Mouse (Mus musculus) Patski (cell line): ENCODE data around the gene Plcb3. TPM values are rescaled to one million over a fixed set of nuclear protein-coding genes. Genes with fewer than 3 reads are reported as not detected.

Experiments used
- ATAC-seq: fragments of 100-300 bp; one replicate; pipeline ENCODE4 v1.8.0; 2021
- CTCF ChIA-PET: fragments of 350-600 bp; sonication (Branson Sonifier 250); formaldehyde crosslinking; loops from one replicate; lab custom pipeline; 2022; ENCODE audit warnings: inconsistent platforms; lab: Charles Lee
- POLR2A ChIA-PET: fragments of 350-600 bp; sonication (Branson Sonifier 250); formaldehyde crosslinking; loops from one replicate; lab custom pipeline; 2022; ENCODE audit warnings: antibody characterized with exemption, inconsistent platforms; lab: Charles Lee
- DNase-seq: peaks from one replicate; pipeline ENCODE4 v3.0.0-alpha.2; 2011; ENCODE audit warnings: low read depth, low spot score
- H3K27me3 ChIP-seq: fragments of 371-371 bp; one replicate; pipeline ENCODE4 v1.5.1; 2021
- CTCF ChIP-seq: fragments of 100-300 bp; IDR thresholded peaks from one replicate; pipeline ENCODE4 v1.5.1; 2021
- in situ Hi-C: fragments of 300-500 bp; cut with MboI; formaldehyde crosslinking; loops from 3 replicates; pipeline ENCODE4 v1.11.1; 2018; ENCODE audit warnings: low pct_unique_long_range_greater_than_20kb, mixed read lengths
- polyA plus RNA-seq: library from polyadenylated mRNA; unstranded; gene quantifications from one replicate; pipeline ENCODE4 v1.2.3, GENCODE M21; 2021

The Plcb3 gene
- polyA plus RNA-seq, 1 experiment from 2014 or later: 59.6 TPM

DNA sequence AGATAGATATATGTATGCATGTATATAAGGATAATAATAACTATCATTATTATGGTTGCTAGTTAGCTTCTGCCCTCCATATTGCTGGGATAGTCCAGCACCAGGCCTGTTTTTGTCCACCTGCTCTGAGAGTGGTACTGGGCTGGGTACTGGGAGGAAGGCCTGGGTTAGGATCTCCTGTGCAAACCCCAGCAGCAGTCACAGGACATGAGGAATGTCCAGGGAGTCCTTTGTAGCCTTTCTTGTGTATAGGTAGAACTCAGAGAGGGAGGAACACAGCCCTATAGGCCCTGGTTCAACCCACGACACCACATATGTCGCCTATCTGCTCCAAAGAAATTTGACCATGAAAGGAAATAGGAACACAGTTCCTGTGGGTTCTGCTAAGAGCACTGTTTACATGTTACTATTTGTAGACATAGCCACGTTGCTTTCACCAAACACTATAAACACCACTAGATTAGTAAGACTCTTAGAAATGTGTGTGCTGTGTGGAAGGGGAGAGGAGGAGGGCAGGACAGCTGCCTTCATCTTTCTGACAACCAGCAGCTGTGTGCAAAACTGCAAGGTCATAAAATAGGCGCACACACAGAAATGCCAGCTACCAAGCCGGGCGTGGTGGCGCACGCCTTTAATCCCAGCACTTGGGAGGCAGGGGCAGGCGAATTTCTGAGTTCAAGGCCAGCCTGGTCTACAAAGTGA is 30.8 kb upstream of the Plcb3 start:
- in situ Hi-C loops: loop anchor here (25.0 kb wide), 1 partner anchor 520 kb away; no protein-coding TSS in a partner anchor
- TF ChIP-seq CTCF: no peak
- no peak for ATAC-seq
- no peak for DNase-seq
- CTCF ChIA-PET: interaction anchor here (2.1 kb wide), 1 partner anchor 9 kb away, joined by 6 read pairs; no protein-coding TSS in a partner anchor
- H3K27me3 ChIP-seq: no peaks in the 10 kb centered on the region
- POLR2A ChIA-PET: interaction anchor here (1.6 kb wide), 1 partner anchor 11 kb away, joined by 3 read pairs; the partner anchor contains the start of genes Nudt22 and Trpt1

DNA sequence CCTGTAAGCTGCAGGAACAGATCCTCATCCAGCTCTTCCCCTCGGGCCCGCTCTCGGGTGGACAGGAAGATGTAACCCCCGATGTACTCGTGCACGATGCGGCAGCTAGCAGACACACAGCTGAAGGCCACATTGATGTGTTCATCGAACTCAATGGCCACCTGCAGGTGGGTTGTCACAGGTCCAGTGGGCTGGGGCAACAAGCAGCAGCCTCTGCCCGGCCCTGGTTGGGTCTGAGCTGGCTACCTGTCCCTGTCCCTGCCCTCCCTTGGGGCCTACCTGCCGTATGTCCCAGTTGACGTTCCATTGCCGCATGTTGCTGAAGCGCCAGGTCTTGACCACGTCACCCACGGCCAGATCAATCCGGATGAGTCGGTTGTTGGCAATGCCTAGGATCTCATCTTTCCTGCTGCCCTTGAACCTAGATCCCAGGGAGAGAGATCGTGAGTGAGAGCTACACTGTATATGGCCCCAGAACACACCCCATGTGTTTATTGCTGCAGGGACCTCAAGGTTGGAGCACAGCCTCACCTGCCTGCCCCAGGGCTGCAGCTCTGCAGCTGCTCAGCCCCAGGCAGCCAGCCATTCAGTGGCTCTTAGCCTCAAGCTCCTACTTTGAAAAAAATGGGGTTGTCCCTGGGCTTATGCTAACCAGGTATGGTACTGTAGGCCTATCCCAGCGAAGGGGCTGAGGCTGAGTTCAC is 23.2 kb upstream of the Plcb3 start:
- in situ Hi-C loops: loop anchor here (25.0 kb wide), 1 partner anchor 512 kb away; no protein-coding TSS in a partner anchor
- no peaks in the 10 kb centered on the region for H3K27me3 ChIP-seq
- CTCF ChIA-PET: interaction anchor here (0.9 kb wide), 1 partner anchor 21 kb away, joined by 3 read pairs; no protein-coding TSS in a partner anchor
- no peak for DNase-seq
- no peak for TF ChIP-seq CTCF
- POLR2A ChIA-PET: interaction anchor here (0.6 to 1.7 kb wide), 2 partner anchors 29 to 40 kb away, joined by 3 read pairs; partner anchors contain the start of gene Stip1
- ATAC-seq: no peak

DNA sequence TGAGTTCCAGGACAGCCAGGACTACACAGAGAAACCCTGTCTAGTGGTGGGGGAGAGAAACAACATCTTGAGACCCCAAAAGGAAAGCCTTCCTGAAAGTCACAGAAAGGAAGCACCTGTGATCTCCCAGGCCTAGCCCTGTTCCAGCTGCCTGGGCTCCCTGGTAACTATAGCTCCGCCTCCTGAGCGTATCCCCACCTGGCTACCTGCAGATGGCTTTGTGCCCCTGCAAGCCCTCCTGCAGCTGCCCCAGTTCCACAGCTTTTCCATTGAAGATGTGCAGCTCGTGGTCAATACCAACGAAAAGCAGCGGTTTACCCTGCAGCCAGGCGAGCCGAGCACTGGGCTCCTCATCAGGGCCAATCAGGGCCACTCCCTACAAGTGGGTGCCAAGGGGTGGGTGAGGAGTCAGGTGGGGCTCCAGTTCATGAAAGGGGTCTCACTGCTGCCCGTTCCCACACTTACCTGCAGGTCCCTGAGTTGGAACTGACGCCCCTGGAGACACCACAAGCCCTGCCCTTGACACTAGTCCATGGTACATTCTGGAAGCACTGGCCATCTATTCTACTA is 21.5 kb upstream of the Plcb3 start:
- ChIA-PET CTCF (interaction anchor here (3.0 kb wide), 1 partner anchor 19 kb away, joined by 15 read pairs; the partner anchor contains the start of gene Fkbp2), POLR2A (interaction anchor here (1.1 to 2.7 kb wide), 4 partner anchors 16 to 57 kb away, joined by 3 to 8 read pairs (median 3); no protein-coding TSS in a partner anchor)
- no peak for TF ChIP-seq CTCF
- in situ Hi-C loops: no loop called here
- DNase-seq (no peak), ATAC-seq (no peak)
- no peaks in the 10 kb centered on the region for H3K27me3 ChIP-seq

DNA sequence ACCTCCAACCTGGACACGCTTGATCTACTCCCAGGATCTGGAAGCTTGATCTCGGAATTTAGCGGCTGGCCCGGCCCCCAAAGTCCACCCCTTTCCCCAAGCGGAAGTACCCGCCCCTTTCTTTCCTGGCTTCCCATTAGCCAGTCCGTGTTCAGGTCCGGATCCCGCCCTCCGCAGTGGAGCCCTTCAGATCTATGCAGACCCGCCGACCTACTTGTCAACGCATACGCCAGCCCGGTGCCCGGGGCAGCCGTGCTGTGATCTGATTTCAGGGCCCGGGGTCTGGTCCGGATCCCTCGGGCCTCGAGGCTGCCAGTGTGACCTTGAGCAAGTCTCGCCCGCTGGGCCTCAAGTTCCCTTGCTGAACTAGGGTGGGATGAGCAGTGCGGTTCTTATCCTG is 19.7 kb upstream of the Plcb3 start, which contains the start of the genes Nudt22 and Trpt1:
Gene Nudt22 (minus strand): TSS at position 112 of the 400 bp plus-strand sequence.
Gene Trpt1 (plus strand): TSS at position 126 of the 400 bp plus-strand sequence.
- in situ Hi-C loops: no loop called here
- ChIA-PET POLR2A (interaction anchor here (0.5 to 2.7 kb wide), 11 partner anchors 9 to 44 kb away, joined by 3 to 12 read pairs (median 6); partner anchors contain the start of genes Plcb3, Ppp1r14b, Stip1 and Vegfb), CTCF (interaction anchor here (0.8 to 3.0 kb wide), 3 partner anchors 17 to 24 kb away, joined by 3 to 15 read pairs (median 4); partner anchors contain the start of gene Fkbp2)
- TF ChIP-seq CTCF: no peak
- ATAC-seq: peak; percentile 73
- H3K27me3 ChIP-seq: no peaks in the 10 kb centered on the region
- no peak for DNase-seq

DNA sequence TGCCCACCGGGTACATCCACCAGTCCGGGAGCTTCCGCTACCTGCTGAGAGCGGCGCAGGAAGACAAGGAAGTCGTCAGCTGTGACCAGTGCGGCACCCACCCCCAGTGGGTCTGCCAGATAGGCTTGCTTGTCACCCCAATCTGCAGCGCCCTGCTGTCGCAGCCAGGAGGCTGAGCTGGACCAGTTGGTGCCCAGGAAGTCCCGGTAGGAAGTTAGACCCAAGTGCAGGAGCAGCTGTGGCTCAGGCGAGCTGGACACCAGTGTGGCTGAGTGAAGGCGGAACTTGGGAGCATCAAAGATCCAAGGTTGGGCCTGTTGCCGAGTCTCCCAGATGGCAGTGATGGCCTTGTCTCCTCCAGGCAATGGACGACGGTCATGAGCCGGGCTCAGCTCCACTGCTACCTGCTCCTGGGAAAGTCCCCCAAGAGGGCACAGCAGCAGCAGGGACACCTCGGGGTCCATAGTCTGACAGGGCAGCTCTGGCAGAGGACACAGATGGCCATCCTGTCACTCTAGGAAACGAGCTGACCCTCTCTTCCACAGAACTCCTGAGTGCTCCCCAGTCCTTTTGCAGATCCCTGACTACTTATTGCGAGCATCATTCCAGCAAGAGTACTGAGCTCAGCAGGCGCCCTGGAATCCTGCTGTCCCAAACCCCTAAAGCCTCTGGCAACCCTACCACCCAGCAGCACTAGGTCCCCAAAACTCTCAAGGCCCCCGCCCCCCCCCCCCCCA is 19.2 kb upstream of the Plcb3 start:
- POLR2A ChIA-PET: interaction anchor here (0.6 to 2.7 kb wide), 9 partner anchors 8 to 54 kb away, joined by 3 to 12 read pairs (median 6); partner anchors contain the start of genes Bad, Plcb3, Stip1 and Vegfb
- no peak for TF ChIP-seq CTCF

DNA sequence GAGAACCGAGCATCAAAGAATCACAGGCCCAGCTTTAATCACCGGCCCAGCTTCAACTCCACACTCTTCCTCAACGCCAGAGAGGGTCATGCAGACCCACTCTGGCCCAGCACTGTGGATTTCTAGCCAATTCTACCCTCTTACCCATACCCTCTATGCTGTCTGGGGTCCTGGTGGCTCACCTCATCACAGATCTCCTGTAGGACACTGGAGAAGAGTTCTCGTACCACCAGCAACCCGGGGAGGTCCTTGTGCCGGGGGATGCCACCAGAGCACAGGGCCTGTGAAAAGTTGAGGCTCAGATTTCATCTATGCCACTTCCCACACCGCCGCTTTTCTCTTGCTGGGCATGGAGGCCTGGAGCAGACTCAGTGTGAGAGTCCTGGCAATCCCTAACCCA is 18.2 kb upstream of the Plcb3 start:
- in situ Hi-C loops: no loop called here
- ATAC-seq (no peak), DNase-seq (no peak)
- TF ChIP-seq CTCF: no peak
- H3K27me3 ChIP-seq: no peaks in the 10 kb centered on the region
- ChIA-PET CTCF (no interaction called here), POLR2A (interaction anchor here (1.1 to 2.4 kb wide), 5 partner anchors 7 to 53 kb away, joined by 3 to 12 read pairs (median 6); partner anchors contain the start of genes Bad, Stip1 and Vegfb)

More for the DNA sequence above, 19.2 kb upstream of the Plcb3 start:
- in situ Hi-C loops: no loop called here
- no peak for ATAC-seq
- CTCF ChIA-PET: interaction anchor here (0.8 to 3.0 kb wide), 3 partner anchors 16 to 25 kb away, joined by 3 to 15 read pairs (median 4); partner anchors contain the start of gene Fkbp2
- H3K27me3 ChIP-seq: no peaks in the 10 kb centered on the region
- no peak for DNase-seq

DNA sequence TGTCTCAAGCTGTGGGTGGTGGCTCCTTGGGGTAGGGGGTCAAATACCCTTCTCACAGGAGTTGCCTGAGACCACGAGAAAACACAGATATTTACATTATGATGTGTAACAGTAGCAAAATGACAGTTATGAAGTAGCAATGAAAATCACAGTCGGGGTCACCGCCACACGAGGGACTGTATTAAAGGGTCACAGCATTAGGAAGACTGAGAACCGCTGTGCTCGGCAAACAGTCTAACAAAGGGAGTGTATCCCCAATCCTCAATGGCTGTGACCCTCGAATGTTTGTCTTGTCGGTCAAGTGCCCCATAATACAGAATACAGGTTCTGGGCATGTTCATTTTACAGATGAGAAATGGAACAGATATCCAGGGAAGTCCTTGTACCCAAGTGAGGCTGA is 17.7 kb upstream of the Plcb3 start:
- ChIA-PET POLR2A (no interaction called here), CTCF (no interaction called here)
- no peak for ATAC-seq
- H3K27me3 ChIP-seq: no peaks in the 10 kb centered on the region
- TF ChIP-seq CTCF: no peak
- in situ Hi-C loops: no loop called here
- no peak for DNase-seq

DNA sequence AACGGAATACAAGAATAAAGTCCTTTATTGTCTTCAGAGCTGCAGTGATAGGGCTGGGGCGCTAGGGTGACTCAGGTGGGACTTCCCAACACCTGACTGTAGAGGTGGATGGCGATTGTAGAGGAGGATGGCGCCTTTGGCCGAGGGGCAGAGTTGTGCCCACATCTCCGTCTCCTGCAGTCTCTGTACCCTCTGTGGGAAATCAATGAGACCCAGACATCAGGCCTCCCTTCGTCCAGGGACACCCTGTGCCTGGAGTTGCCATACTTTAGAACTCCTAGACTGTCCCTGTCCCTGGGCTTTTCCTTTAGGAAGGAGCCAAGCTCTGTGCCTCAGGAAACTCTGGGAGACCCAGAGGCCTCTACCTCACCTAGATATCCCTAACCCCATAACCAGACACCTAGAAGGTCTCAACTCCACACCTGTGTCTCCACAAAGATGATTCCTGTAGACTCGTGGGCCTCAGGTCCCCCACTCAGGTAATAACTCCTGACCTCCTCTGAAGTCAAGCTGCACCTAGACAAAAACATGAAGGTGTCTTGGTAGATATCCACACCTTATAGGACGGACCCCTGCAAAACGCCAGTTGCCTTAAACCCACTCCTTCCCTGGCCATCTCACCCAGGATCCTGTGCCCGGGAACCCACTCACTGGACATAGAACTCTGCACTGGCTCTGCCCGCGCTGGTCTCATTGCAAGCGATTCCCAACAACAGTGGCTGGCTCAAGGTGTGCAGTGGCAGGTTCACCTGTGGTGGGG is 16.9 kb upstream of the Plcb3 start:
- DNase-seq: no peak
- ChIA-PET CTCF (interaction anchor here (2.9 kb wide), 1 partner anchor 14 kb away, joined by 9 read pairs; no protein-coding TSS in a partner anchor), POLR2A (no interaction called here)
- ATAC-seq: no peak
- in situ Hi-C loops: no loop called here
- no peak for TF ChIP-seq CTCF
- H3K27me3 ChIP-seq: no peaks in the 10 kb centered on the region
